Mouse (Mus musculus): ENCODE measurements at regions not wholly inside any gene's neighbourhood (a gene's known extent, or its start where the extent isn't known, plus 50 kb on each side); places are given as distances from the start of the nearest gene placed in this dataset.

- no peak for DNase-seq
Measured at GRCm38 (mm10) chr12:112387836-112388235, 101.4 kb upstream of the A530016L24Rik start.

- DNase-seq, result no peak
Measured at GRCm38 (mm10) chr12:112395909-112396308, 93.3 kb upstream of the A530016L24Rik start.

GRCm38 (mm10) chr12:112403688-112404240 lies 85.5 kb upstream of the A530016L24Rik start:
- DNase-seq, result no peak

GRCm38 (mm10) chr12:112404338-112404737 lies 84.9 kb upstream of the A530016L24Rik start:
- no peak for DNase-seq

- no peak for DNase-seq
Measured at GRCm38 (mm10) chr12:112405781-112406213, 83.5 kb upstream of the A530016L24Rik start.

GRCm38 (mm10) chr12:112411612-112412350 lies 77.5 kb upstream of the A530016L24Rik start:
- no peak for DNase-seq

GRCm38 (mm10) chr12:112412351-112412697 lies 76.9 kb upstream of the A530016L24Rik start:
- DNase-seq, result no peak

GRCm38 (mm10) chr12:112415926-112416473 lies 73.2 kb upstream of the A530016L24Rik start:
- DNase-seq, result no peak

- no peak for DNase-seq
Measured at GRCm38 (mm10) chr12:112416537-112416936, 72.7 kb upstream of the A530016L24Rik start.

GRCm38 (mm10) chr12:112418636-112419035 lies 70.6 kb upstream of the A530016L24Rik start:
- no peak for DNase-seq

- no peak for DNase-seq
Measured at GRCm38 (mm10) chr12:112422177-112422576, 67.1 kb upstream of the A530016L24Rik start.

- DNase-seq, result no peak
Measured at GRCm38 (mm10) chr12:112424150-112424549, 65.1 kb upstream of the A530016L24Rik start.

- DNase-seq, result no peak
Measured at GRCm38 (mm10) chr12:112426681-112427080, 62.6 kb upstream of the A530016L24Rik start.

GRCm38 (mm10) chr12:112430104-112430846 lies 59.0 kb upstream of the A530016L24Rik start:
- DNase-seq, result no peak

- no peak for DNase-seq
Measured at GRCm38 (mm10) chr12:112433315-112433714, 55.9 kb upstream of the A530016L24Rik start.

- DNase-seq, result no peak
Measured at GRCm38 (mm10) chr12:112434673-112435294, 54.5 kb upstream of the A530016L24Rik start.

- peak; percentile 74 for DNase-seq
Measured at GRCm38 (mm10) chr12:112435295-112436110, 53.7 kb upstream of the A530016L24Rik start.

- no peak for DNase-seq
Measured at GRCm38 (mm10) chr12:112437046-112437445, 52.2 kb upstream of the A530016L24Rik start.

- no peak for DNase-seq
Measured at GRCm38 (mm10) chr12:112438206-112438605, 51.0 kb upstream of the A530016L24Rik start.
